11 mouse cellular contexts compared by ENCODE assay signal in the genomic region with DNA sequence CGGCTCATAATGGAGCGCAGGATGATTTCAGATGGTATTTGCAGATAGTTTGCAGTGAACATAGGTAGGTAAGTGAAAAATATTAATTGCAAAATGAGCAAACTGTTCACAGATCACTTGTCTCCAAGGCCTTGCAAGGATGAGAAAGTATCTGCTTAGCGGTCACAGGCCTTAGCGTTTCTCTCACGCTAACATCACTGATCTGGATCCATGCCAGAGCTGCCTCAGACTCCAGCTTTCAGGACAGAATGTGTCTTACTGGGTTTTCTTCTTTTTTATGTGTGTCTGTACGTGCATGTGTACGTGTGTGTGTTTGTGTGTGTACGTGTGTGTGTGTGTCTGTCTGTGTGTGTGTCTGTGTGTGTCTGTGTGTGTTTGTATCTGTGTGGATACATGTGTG. TPM values are rescaled to one million over a fixed set of nuclear protein-coding genes. Genes with fewer than 3 reads are reported as not detected.
A peak's percentile ranks its signal among the peaks of the same experiment; 100 is the strongest.
DNase-seq lines count a peak whose midpoint lies in the region.
"Had no signal": no experiment of that assay in that cellular context is flagged by ENCODE, and none has a peak within 500 bp of the region (broad histone marks: within the 10 kb centered on the region; RNA-seq: fewer than 3 reads in every experiment).

No protein-coding gene starts in this region.

- peak; percentile 58 to 64 for DNase-seq in cerebellum, postnatal 10 days
- no peak for DNase-seq in cerebellum, adult 9-11 months
- peak; percentile 22 for DNase-seq in gastrocnemius, postnatal 14 days
- DNase-seq in gastrocnemius, adult 8-10 months (ENCODE audit: low spot score in 2 of 2), result no peak
- DNase-seq in left cerebral cortex, postnatal 4 days, result peak; percentile 17
- no peak for DNase-seq in left cerebral cortex, adult 18-20 months (ENCODE audit: low spot score in 2 of 2)
- DNase-seq in urinary bladder, postnatal 14 days (ENCODE audit: low spot score), result peak; percentile 15
- DNase-seq in urinary bladder, adult 2 months (ENCODE audit: low spot score), result no peak
- DNase-seq: adrenal gland, postnatal 25 days; cerebellum, adult 8-10 months; liver, postnatal 0 days had no signal

- intact Hi-C loops in gastrocnemius, postnatal 14 days (cut with DNase I; ENCODE audit: low total_unique reads), result loop anchor here (10.0 kb wide), 1 partner anchor 1013 kb away; no protein-coding TSS in a partner anchor
- intact Hi-C loops in left cerebral cortex, postnatal 4 days (cut with DNase I), result loop anchor here (5.0 to 10.0 kb wide), 2 partner anchors 216 to 613 kb away; no protein-coding TSS in a partner anchor

RNA-seq across cellular contexts. Expression of gene Kdm8, which starts 46.4 kb away (rescaled TPM):
- 1 to 10 TPM; 4.3 to 4.9 TPM for total RNA-seq in gastrocnemius, postnatal 14 days (2021)
- 1 to 10 TPM; 6.4 to 7.6 (median 6.7) TPM for total RNA-seq in gastrocnemius, adult 8-10 months (2022)
- 1 to 10 TPM; 2.6 to 3.7 TPM for total RNA-seq in left cerebral cortex, postnatal 4 days (2021)
- 1 to 10 TPM; 4.5 TPM for total RNA-seq in left cerebral cortex, adult 18-20 months (2021)
- 5.8 and 6.2 TPM in 2 replicates for polyA plus RNA-seq in urinary bladder, adult 2 months (2012; rRNA removed)

Comparison
In these comparisons a context has a peak if more than half of its experiments do, and no peak if none do; other contexts are left out.
1. DNase-seq: peak in cerebellum, postnatal 10 days (2 of 2), gastrocnemius, postnatal 14 days (single experiment), left cerebral cortex, postnatal 4 days (single experiment) and urinary bladder, postnatal 14 days (single experiment); none in cerebellum, adult 9-11 months (single experiment), gastrocnemius, adult 8-10 months (0 of 2), left cerebral cortex, adult 18-20 months (0 of 2) and urinary bladder, adult 2 months (single experiment).